Mouse (Mus musculus) erythroblast, embryonic 14.5 days (primary cell): Measurements from ENCODE around the gene Rnls.

Experiments
- GATA1 ChIP-seq: IDR thresholded peaks from 2 replicates; pipeline ENCODE4 v1.6.1; 2012; ENCODE audit warnings: low read length, inconsistent platforms, mixed read lengths
- TAL1 ChIP-seq: IDR thresholded peaks from 3 replicates; pipeline ENCODE4 v1.6.1; 2012; ENCODE audit warnings: low read length, inconsistent platforms, mixed read lengths

- TF ChIP-seq TAL1 = no peak
- TF ChIP-seq GATA1 = no peak
Observed at GRCm38 (mm10) chr19:33122611-33123226, 269.4 kb downstream of the Rnls start.
